Mouse (Mus musculus) naive thymus-derived CD4-positive, alpha-beta T cell, adult 2 months (primary cell): ENCODE data around the gene Taf8.

Source experiments
- DNase-seq: peaks from one replicate; pipeline ENCODE4 v3.0.0-alpha.2; 2011; ENCODE audit warnings: low read depth

Gene Taf8

GRCm38 (mm10) chr17:47501946-47502706 lies at the start of gene Taf8:
Taf8 (minus strand) TSS chr17:47502292.
- peak; percentile 95 for DNase-seq

GRCm38 (mm10) chr17:47551049-47551448 lies 49.0 kb upstream of the Taf8 start:
- no peak for DNase-seq

- DNase-seq: no peak
Observed at GRCm38 (mm10) chr17:47545861-47546331, 43.8 kb upstream of the Taf8 start.

GRCm38 (mm10) chr17:47545154-47545553 lies 43.1 kb upstream of the Taf8 start:
- no peak for DNase-seq

GRCm38 (mm10) chr17:47543051-47543650 lies 41.1 kb upstream of the Taf8 start:
- DNase-seq: peak; percentile 49

GRCm38 (mm10) chr17:47542061-47542460 lies 40.0 kb upstream of the Taf8 start:
- DNase-seq: peak; percentile 69

- DNase-seq: no peak
Observed at GRCm38 (mm10) chr17:47539128-47539527, 37.0 kb upstream of the Taf8 start.

- no peak for DNase-seq
Observed at GRCm38 (mm10) chr17:47538049-47538448, 36.0 kb upstream of the Taf8 start.

GRCm38 (mm10) chr17:47535812-47536236 lies 33.7 kb upstream of the Taf8 start:
- peak; percentile 57 for DNase-seq

GRCm38 (mm10) chr17:47533691-47534090 lies 31.6 kb upstream of the Taf8 start:
- DNase-seq: peak; percentile 79

GRCm38 (mm10) chr17:47532364-47532763 lies 30.3 kb upstream of the Taf8 start:
- DNase-seq: peak; percentile 26

- peak; percentile 90 for DNase-seq
Observed at GRCm38 (mm10) chr17:47531387-47531818, 29.3 kb upstream of the Taf8 start.

- DNase-seq: no peak
Observed at GRCm38 (mm10) chr17:47529595-47529994, 27.5 kb upstream of the Taf8 start.

- peak; percentile 48 for DNase-seq
Observed at GRCm38 (mm10) chr17:47528919-47529318, 26.8 kb upstream of the Taf8 start.

GRCm38 (mm10) chr17:47527581-47528300 lies 25.6 kb upstream of the Taf8 start:
- DNase-seq: peak; percentile 67

- DNase-seq: no peak
Observed at GRCm38 (mm10) chr17:47526856-47527520, 24.9 kb upstream of the Taf8 start.

- DNase-seq: no peak
Observed at GRCm38 (mm10) chr17:47524991-47525390, 22.9 kb upstream of the Taf8 start.

GRCm38 (mm10) chr17:47524055-47524454 lies 22.0 kb upstream of the Taf8 start:
- peak; percentile 62 for DNase-seq

GRCm38 (mm10) chr17:47523211-47523682 lies 21.2 kb upstream of the Taf8 start:
- no peak for DNase-seq

- DNase-seq: peak; percentile 35
Observed at GRCm38 (mm10) chr17:47522536-47522935, 20.4 kb upstream of the Taf8 start.

GRCm38 (mm10) chr17:47521551-47522258 lies 19.6 kb upstream of the Taf8 start:
- peak; percentile 91 for DNase-seq
